Mouse (Mus musculus) cerebellum, adult (tissue): ENCODE measurements around the gene Fa2h.

ENCODE experiments used
- ATAC-seq: cut with Nextera tagmentation; 2 replicates; pipeline ENCODE4 v1.9.2; 2017; ENCODE audit warnings: mild to moderate bottlenecking, moderate library complexity, mixed read lengths; ENCODE audit not compliant: insufficient number of reproducible peaks, low FRiP score, low TSS enrichment

Fa2h gene

GRCm38 (mm10) chr8:111300597-111301546 lies 92.8 kb downstream of the Fa2h start:
- ATAC-seq = no peak

GRCm38 (mm10) chr8:111299821-111300568 lies 93.6 kb downstream of the Fa2h start, which contains the start of gene Rfwd3:
Gene Rfwd3 (minus strand): TSS chr8:111300222.
- ATAC-seq = peak; percentile 100

GRCm38 (mm10) chr8:111299363-111299820 lies 94.2 kb downstream of the Fa2h start:
- ATAC-seq = no peak

GRCm38 (mm10) chr8:111298011-111298410 lies 95.6 kb downstream of the Fa2h start:
- no peak for ATAC-seq
